Mouse (Mus musculus) cerebellum, adult 11 months (tissue): ENCODE data around the gene H2al1j.
"Not testable (repeated sequence)": the region's sequence is repeated elsewhere in the genome, so short reads cannot be mapped to it uniquely, and the experiment has no call there.

Source experiments
- DNase-seq: peaks from one replicate; pipeline ENCODE4 v3.0.0; 2022

H2al1j gene

DNA sequence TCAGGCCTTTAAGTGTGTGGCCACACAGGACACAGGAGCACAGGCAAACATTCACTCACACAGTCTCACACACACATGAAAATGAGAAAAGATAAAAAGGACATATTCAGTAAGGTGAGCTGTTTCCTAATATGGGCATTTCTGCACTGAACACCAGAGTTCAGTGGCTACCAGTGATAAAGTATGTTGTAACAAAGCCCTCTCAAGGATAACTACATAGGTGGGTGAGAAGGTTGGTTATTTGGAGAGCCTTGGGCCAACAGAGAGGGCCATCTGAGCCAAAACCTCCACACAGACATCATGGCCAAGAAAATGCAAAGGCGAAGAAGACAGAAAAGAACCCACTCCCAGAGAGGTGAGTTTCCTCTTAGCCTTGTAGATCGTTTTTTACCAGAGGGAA lies at the start of gene H2al1j:
Gene H2al1j, plus strand, starts transcription at position 301 of the 400 bp plus-strand sequence.
- not testable (repeated sequence) for DNase-seq

DNA sequence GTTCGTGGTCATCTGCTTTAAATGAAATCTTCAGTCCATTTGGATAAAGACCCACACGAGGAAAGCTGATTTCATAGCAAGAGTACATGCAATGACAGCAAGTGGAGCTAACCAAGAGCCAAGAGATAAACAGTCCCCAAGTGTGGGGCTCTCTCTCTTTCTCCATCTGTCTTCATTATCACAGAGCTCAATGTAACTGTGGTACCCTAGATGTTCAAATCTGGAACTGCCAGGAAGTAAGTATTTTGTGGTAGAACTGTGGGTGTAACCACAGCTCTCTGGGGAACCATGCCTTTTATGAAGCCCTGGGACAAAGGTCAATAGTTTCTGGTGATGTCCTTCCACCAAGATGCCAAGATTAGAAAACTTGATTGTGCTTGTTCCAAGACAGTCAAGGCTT lies 46.9 kb upstream of the H2al1j start:
- DNase-seq, result no peak

DNA sequence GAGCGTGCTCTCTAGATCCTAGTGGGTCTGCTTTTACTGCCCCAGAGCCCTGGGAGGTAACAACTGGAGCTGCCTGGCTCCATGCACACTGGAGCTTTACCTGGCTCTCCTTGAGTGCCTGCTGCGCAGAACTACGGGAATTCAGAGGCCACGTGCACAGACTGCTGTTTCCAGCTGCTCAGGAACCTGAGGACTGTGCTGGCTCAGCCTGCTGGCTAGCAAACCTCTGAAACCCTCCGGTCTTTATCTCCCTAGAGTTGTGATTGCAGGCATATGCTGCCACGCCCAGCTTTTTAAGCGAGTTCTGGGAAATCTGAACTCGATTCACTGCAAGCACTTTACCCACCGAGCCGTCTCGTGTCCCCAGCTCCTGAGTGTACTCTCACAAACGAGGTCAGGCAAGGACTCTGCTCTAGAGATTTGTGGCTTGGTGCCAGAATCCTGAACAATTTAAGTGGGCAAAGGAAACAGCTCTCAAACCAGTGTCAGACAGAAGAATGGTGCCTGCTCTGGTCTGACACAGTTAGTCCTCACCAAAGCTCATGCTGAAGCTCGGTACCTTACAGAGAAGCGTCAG lies 39.2 kb upstream of the H2al1j start:
- DNase-seq, result no peak

DNA sequence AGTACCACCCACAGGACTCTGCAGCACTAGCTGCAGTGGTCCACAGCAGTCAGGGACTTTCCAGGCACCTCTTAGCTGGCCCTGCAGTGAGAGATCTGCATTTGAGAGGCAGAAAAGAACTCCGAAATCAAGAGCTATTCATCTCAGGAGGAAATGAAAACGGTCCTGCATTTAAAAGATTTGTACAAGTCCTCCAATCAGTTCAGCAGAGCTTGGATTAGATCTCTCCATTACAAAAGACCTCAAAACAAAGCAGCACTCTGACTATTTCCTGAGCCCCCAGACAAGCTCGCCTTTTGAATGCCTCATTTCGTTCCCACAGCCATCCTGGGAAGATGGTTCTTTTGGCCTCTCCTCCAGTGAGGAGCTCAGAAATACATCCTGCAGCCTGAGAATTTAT lies 38.4 kb upstream of the H2al1j start:
- no peak for DNase-seq

DNA sequence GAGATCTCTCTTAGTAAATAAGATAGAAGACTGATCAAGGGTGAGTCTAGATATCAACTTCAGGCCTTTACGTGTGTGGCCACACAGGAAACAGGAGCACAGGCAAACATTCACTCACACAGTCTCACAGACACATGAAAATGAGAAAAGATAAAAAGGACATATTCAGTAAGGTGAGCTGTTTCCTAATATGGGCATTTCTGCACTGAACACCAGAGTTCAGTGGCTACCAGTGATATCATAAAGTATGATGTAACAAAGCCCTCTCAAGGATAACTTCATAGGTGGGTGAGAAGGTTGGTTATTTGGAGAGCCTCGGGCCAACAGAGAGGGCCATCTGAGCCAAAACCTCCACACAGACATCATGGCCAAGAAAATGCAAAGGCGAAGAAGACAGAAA lies 28.7 kb upstream of the H2al1j start, which contains the start of gene H2al1a:
Gene H2al1a, plus strand, starts transcription at position 301 of the 400 bp plus-strand sequence.
- not testable (repeated sequence) for DNase-seq

DNA sequence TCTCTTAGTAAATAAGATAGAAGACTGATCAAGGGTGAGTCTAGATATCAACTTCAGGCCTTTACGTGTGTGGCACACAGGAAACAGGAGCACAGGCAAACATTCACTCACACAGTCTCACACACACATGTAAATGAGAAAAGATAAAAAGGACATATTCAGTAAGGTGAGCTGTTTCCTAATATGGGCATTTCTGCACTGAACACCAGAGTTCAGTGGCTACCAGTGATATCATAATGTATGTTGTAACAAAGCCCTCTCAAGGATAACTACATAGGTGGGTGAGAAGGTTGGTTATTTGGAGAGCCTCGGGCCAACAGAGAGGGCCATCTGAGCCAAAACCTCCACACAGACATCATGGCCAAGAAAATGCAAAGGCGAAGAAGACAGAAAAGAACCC lies 25.5 kb upstream of the H2al1j start, which contains the start of gene H2al1b:
Gene H2al1b, plus strand, starts transcription at position 301 of the 400 bp plus-strand sequence.
- not testable (repeated sequence) for DNase-seq

DNA sequence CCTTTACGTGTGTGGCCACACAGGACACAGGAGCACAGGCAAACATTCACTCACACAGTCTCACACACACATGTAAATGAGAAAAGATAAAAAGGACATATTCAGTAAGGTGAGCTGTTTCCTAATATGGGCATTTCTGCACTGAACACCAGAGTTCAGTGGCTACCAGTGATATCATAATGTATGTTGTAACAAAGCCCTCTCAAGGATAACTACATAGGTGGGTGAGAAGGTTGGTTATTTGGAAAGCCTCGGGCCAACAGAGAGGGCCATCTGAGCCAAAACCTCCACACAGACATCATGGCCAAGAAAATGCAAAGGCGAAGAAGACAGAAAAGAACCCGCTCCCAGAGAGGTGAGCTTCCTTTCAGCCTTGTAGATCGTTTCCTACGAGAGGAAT lies 22.3 kb upstream of the H2al1j start, which contains the start of gene H2al1c:
Gene H2al1c, plus strand, starts transcription at position 301 of the 400 bp plus-strand sequence.
- DNase-seq, result not testable (repeated sequence)

DNA sequence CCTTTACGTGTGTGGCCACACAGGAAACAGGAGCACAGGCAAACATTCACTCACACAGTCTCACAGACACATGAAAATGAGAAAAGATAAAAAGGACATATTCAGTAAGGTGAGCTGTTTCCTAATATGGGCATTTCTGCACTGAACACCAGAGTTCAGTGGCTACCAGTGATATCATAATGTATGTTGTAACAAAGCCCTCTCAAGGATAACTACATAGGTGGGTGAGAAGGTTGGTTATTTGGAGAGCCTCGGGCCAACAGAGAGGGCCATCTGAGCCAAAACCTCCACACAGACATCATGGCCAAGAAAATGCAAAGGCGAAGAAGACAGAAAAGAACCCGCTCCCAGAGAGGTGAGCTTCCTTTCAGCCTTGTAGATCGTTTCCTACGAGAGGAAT lies 19.1 kb upstream of the H2al1j start, which contains the start of gene H2al1d:
Gene H2al1d, plus strand, starts transcription at position 301 of the 400 bp plus-strand sequence.
- not testable (repeated sequence) for DNase-seq

DNA sequence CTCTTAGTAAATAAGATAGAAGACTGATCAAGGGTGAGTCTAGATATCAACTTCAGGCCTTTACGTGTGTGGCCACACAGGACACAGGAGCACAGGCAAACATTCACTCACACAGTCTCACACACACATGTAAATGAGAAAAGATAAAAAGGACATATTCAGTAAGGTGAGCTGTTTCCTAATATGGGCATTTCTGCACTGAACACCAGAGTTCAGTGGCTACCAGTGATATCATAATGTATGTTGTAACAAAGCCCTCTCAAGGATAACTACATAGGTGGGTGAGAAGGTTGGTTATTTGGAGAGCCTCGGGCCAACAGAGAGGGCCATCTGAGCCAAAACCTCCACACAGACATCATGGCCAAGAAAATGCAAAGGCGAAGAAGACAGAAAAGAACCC lies 16.0 kb upstream of the H2al1j start, which contains the start of gene H2al1e:
Gene H2al1e, plus strand, starts transcription at position 301 of the 400 bp plus-strand sequence.
- not testable (repeated sequence) for DNase-seq

DNA sequence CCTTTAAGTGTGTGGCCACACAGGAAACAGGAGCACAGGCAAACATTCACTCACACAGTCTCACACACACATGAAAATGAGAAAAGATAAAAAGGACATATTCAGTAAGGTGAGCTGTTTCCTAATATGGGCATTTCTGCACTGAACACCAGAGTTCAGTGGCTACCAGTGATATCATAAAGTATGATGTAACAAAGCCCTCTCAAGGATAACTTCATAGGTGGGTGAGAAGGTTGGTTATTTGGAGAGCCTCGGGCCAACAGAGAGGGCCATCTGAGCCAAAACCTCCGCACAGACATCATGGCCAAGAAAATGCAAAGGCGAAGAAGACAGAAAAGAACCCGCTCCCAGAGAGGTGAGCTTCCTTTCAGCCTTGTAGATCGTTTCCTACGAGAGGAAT lies 12.8 kb upstream of the H2al1j start, which contains the start of gene H2al1f:
Gene H2al1f, plus strand, starts transcription at position 301 of the 400 bp plus-strand sequence.
- not testable (repeated sequence) for DNase-seq

DNA sequence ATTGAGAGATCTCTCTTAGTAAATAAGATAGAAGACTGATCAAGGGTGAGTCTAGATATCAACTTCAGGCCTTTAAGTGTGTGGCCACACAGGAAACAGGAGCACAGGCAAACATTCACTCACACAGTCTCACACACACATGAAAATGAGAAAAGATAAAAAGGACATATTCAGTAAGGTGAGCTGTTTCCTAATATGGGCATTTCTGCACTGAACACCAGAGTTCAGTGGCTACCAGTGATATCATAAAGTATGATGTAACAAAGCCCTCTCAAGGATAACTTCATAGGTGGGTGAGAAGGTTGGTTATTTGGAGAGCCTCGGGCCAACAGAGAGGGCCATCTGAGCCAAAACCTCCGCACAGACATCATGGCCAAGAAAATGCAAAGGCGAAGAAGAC lies 9.7 kb upstream of the H2al1j start, which contains the start of gene H2al1g:
Gene H2al1g, plus strand, starts transcription at position 301 of the 400 bp plus-strand sequence.
- not testable (repeated sequence) for DNase-seq

DNA sequence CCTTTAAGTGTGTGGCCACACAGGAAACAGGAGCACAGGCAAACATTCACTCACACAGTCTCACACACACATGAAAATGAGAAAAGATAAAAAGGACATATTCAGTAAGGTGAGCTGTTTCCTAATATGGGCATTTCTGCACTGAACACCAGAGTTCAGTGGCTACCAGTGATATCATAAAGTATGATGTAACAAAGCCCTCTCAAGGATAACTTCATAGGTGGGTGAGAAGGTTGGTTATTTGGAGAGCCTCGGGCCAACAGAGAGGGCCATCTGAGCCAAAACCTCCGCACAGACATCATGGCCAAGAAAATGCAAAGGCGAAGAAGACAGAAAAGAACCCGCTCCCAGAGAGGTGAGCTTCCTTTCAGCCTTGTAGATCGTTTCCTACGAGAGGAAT lies 6.4 kb upstream of the H2al1j start, which contains the start of gene H2al1h:
Gene H2al1h, plus strand, starts transcription at position 301 of the 400 bp plus-strand sequence.
- DNase-seq, result not testable (repeated sequence)

DNA sequence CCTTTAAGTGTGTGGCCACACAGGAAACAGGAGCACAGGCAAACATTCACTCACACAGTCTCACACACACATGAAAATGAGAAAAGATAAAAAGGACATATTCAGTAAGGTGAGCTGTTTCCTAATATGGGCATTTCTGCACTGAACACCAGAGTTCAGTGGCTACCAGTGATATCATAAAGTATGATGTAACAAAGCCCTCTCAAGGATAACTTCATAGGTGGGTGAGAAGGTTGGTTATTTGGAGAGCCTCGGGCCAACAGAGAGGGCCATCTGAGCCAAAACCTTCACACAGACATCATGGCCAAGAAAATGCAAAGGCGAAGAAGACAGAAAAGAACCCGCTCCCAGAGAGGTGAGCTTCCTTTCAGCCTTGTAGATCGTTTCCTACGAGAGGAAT lies 3.3 kb upstream of the H2al1j start, which contains the start of gene H2al1i:
Gene H2al1i, plus strand, starts transcription at position 301 of the 400 bp plus-strand sequence.
- DNase-seq, result not testable (repeated sequence)

DNA sequence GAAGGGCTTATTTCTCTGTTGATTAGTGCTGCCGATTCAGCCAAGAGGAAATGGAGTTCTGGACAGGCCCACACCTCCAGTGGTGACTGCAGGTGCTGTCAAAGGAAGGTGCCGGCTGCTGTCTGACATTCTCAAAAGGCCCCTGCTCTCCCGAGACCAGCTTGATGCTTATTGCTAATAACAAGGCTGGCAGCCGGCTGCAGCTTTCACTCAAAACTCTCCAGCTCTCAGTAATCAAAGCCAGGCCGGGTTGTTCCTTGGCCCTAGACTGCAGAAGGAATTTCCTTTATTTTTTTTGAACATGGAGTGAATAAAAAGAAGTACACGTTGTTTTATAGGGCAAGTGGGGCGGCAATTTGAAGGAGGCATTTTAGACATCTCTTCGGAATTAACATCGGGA lies 18.1 kb downstream of the H2al1j start:
- peak; percentile 8 for DNase-seq

DNA sequence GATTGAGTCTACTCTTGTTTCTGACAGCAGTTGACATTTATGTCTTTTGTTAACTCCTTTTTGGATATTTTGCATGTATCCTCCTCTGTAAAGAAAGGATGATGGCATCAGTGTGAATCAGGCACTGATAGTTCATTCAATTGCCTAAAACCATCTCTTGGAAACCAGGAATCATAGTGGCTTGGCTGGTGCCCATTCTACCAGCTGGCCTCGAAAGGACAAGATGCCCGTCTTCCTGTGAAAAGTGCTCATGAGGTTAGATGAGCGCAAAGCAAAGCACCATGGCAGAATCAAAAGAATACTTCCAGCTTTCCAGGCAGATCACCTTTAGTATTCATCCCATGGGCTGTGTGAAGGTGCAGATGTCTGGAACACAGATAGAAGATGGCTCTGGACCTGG lies 19.1 kb downstream of the H2al1j start:
- peak; percentile 31 for DNase-seq

DNA sequence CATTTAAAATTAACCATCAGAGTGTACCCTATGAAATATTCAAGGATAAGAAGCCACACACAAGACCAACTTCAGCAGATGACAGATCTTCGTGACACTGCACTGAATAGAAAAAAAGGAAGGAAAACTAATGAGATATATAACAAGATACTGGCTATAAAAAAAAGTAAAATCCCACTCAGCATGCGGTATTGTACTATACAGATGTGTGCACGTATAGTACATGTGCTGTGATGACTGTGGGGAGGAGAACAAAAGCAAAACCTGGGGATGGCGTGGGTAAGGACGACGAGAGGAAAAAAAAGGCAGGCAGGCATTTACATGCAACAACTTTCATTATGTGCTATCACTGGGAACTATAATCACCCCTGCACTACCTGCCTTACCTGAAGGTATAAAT lies 33.2 kb downstream of the H2al1j start:
- no peak for DNase-seq

DNA sequence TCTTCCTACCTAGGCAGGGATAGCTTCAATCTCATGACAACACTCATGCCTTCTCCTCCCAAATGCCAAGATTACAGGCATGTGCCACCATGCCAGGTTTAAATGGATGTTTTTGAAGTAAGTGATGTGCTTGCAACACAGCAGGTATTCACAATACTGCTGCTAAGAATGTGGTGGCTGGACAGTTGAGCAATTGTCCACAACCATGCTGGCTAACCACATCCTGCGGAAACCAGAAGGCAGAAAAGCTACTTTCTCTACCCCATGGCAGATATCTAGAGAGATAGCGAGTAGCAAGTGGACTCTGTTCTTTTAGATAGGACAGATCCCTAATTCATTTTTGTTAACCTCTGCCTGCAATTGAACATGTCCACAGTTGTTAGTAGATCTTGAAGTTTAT lies 33.6 kb downstream of the H2al1j start:
- no peak for DNase-seq

DNA sequence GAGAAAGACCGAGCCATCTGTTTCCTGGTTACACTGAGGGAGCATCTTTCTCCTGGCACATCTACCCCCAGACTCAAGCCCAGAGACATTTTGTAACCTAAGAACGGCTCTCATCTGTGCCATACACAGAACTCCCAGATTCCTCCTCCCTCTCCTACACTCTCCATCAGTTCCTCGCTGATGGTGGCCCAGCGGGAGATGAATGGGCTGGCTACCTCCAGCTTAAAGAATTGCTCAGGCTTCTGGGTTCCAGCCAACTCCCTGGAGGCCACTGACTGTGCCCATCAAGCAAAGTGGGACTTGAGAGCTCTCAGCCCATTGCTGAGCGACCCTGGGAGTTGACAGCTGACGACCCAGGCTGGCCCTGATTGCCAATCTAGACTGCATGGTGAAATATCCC lies 36.3 kb downstream of the H2al1j start:
- DNase-seq, result peak; percentile 37

DNA sequence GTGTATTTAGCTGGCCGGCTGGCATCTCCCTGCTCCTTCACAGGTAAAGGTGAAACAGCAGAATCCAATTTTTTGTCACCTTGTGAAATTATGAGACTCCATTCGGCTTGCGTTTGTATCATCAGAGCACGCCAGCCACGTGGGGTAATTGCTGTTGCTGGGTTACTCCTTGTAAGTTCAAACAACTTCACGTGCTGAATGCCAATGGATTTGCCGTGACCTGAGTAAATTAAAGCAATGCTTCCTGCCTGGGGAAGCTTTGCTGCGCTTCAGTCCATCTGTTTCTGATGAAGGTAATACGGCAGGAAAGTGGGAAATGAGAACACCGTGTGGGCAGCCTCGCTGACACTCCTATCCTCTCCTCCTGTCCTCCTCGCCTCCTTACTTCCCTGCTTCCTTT lies 37.5 kb downstream of the H2al1j start:
- no peak for DNase-seq
